Mouse (Mus musculus): Measurements from ENCODE around the gene Rnf145.

Gene Rnf145

GRCm38 (mm10) chr11:44534999-44535750, 16.4 kb downstream of the Rnf145 start:
- DNase-seq (ENCODE audit: low spot score in 2 of 2): no peak

- no peak for DNase-seq (ENCODE audit: low spot score in 2 of 2)
Observed at GRCm38 (mm10) chr11:44537403-44537802, 18.6 kb downstream of the Rnf145 start.

GRCm38 (mm10) chr11:44538101-44538500, 19.3 kb downstream of the Rnf145 start:
- no peak for DNase-seq (ENCODE audit: low spot score in 2 of 2)

DNA sequence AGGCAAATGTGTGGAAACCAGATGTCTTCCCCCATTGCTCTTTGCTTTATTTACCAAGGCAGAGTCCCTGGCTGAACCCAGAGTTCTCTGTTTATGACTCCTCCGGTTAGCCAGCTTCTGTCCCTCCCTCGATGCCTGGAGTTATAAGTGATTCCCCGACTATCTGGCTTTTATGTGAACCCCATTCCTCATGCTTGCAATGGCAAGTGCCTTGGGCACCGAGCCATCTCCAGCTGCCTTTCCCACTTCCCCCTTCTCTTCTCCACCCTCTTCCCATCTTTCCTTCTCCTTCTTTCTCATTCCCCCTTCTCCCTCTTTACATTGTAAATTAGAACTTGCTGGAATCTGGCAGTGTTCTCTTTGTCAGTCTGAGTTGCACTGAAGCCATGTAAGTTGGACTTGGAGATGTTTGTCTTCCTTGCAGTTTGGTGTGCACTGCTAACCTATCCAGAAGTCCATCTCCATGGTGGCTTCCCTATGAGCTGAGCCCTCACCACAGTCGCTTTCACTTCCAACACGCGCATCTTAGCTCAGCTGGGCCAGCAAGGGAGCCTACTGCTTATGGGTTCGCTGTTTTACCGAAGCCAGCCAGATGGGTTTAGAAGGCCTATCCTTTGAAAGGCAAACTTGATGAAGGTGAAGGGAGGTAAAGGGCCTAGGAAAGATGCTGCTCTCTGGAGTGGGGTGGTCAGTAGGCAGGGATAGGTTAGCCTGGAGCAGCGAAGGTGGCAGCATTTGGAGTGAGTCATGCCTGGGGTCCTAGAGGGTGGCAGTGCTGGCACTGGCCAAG, 19.9 kb downstream of the Rnf145 start:
- DNase-seq (ENCODE audit: low spot score in 2 of 2): no peak

DNA sequence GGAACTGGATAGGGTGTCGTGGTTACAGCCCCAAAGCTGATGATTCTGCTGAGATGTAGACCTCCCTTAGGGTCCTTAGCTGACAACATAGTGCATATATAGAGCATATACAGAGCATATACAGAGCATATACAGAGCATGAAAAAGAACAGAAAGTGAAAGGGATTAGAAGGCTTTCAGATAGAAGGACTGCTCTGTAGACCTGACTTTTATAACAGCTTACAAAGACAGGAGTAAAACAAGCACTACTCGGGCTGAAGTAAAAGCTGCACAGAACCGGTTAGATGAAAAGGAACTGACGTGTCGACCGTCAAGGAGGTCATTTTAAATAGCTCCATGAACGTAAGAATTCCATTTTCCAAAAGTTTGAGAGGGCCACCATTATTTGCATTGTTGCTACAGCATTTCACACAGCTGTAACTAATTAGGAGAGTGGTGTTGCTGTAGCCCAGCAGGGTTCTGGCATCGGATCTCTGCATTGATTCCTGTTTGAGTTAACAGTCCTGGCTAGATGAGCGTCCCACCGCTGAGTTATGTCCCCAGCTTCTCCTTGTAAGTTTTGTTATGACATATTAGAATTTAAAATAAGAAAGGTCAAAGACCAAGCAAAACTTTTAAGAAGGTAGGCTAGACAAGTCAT, 20.6 kb downstream of the Rnf145 start:
- no peak for DNase-seq (ENCODE audit: low spot score in 2 of 2)

- no peak for DNase-seq (ENCODE audit: low spot score in 2 of 2)
Observed at GRCm38 (mm10) chr11:44540243-44540642, 21.5 kb downstream of the Rnf145 start.

DNA sequence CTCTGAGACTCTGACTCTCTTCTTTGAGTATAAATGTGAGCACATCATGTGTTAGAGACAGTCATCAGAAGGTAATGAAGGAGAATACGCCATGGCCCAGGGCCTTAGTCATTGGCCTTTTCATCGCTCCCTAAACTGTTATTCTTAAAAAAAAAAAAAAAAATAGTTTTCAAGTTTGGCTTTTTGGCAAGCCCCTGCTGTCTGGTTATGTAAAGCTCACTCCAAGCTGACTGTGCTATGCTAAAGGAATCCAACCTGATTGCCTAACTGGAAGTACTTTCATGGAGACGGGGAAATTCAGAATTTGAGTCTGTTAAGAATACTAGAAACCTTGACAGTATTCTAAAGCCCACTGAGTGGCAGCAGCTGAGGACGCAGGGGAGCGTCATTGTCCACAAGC, 22.5 kb downstream of the Rnf145 start:
- no peak for DNase-seq (ENCODE audit: low spot score in 2 of 2)

- no peak for DNase-seq (ENCODE audit: low spot score in 2 of 2)
Observed at GRCm38 (mm10) chr11:44541813-44542212, 23.0 kb downstream of the Rnf145 start.

DNA sequence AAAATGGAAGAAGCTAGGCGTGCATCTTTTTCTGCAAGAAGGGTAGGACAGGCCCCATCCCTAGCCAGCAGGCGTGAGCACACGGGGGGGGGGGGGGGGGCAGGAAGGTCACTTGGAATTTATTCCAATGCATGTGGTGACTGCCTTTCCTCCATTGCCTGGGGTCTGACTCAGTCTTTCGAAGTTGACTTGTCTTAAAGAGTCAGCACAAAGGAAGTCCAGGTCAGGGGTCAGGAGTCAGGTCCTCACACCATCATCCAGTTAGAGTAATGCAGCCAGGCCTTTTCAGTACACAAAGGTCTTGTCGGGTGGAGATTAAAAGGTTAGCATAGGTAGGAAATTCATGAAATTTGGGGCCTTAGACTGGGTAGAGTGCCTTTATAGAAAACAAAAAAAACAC, 24.8 kb downstream of the Rnf145 start:
- DNase-seq (ENCODE audit: low spot score in 2 of 2): no peak

GRCm38 (mm10) chr11:44543996-44544395, 25.2 kb downstream of the Rnf145 start:
- DNase-seq (ENCODE audit: low spot score in 2 of 2): no peak

- no peak for DNase-seq (ENCODE audit: low spot score in 2 of 2)
Observed at GRCm38 (mm10) chr11:44545181-44545580, 26.4 kb downstream of the Rnf145 start.

DNA sequence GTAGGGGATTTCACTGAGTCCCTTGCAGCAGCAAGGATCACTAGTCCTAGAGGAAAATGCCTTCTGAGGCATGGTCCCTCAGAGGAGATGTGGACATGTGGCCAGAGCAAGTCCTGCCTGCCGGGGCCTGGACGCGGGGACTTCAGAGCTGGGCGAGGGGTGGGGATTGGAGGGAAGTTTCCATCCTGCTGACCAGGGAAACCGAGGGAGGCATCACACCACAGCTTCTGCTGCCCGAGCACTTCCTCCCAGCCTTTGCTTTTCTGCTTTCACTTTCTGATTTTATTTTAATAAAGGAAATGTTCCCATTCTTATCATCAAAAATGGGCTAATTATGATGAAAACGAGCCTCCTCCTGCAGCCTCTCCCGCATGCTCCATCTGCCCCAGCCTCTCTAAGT, 27.5 kb downstream of the Rnf145 start:
- DNase-seq (ENCODE audit: low spot score in 2 of 2): no peak

- peak; percentile 38 to 50 for DNase-seq (ENCODE audit: low spot score in 2 of 2)
Observed at GRCm38 (mm10) chr11:44547651-44548196, 29.0 kb downstream of the Rnf145 start.

DNA sequence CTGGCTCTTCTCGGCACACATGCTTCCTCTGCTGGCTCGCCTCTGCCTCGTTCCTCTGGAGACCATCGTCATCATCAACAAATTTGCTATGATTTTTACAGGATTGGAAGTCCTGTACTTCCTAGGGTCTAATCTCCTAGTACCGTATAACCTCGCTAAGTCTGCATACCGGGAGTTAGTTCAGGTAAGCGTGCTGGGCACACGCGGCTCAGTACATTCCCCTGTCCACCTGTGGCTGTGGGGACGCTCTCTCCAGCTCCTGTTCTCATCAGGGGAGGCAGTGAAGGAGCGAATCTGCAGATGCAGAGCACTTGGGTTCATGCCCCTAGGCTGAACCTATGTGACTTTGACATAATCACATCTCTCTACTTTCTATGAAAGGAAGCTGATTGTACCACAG, 30.1 kb downstream of the Rnf145 start:
- DNase-seq (ENCODE audit: low spot score in 2 of 2): no peak

- DNase-seq (ENCODE audit: low spot score in 2 of 2): no peak
Observed at GRCm38 (mm10) chr11:44549511-44550278, 30.9 kb downstream of the Rnf145 start.

DNA sequence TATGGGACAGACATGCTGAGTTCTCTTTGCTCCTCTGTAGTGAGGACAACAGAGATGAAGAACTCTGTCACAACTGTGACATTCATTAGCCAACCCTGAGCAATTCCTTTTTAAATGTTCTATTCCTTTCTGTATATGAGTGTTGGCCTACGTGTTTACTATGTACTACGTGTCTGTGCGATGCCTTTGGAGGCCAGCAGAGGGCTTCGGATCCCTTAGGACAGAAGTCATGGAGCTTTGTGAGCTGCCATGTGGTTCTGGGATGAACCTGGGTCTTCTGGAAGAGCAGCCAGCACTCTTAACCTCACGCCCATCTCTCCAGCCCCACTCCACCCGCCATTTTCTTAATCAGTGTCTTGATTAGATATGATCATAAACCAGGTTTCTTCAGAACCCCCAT, 32.2 kb downstream of the Rnf145 start:
- no peak for DNase-seq (ENCODE audit: low spot score in 2 of 2)

DNA sequence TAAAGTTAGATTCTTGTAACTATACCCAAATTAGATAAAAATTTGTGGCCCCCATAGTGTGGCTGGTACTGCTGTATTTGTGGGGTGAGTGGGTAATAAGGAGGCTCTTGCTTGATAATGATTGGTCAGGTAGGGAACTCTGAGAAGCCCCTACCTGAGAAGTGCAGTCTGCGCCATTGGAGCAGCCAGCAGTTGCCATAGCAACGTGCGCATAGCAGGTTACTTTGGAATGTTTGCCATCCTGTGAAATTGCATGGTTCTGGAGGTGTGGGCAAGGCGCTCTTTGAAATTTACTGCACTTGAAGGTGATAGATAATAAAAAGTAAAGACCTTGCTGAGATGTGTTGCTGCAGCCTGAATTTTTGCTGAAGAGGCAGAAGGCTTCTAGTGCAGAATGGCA, 35.6 kb downstream of the Rnf145 start:
- DNase-seq (ENCODE audit: low spot score in 2 of 2): no peak

DNA sequence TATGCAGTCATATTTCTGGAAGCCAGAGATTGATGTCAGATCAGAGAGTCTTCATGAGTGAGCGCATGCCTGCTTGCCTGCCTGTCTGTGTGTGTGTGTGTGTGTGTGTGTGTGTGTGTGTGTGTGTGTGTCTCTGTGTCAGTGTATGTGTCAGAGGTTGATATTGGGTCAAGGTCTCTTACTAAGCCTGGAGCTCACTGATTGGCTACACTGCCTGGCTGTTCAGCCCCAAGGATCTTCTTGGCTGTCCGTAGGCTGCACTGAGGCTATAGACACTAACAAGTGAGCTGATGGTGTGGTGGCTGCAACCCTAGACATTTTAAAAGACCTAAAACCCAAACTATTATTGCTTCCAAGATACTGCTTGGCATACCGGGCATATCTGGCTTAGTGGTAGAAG, 39.8 kb downstream of the Rnf145 start:
- no peak for DNase-seq (ENCODE audit: low spot score in 2 of 2)

GRCm38 (mm10) chr11:44559466-44559865, 40.7 kb downstream of the Rnf145 start:
- DNase-seq (ENCODE audit: low spot score in 2 of 2): no peak

DNA sequence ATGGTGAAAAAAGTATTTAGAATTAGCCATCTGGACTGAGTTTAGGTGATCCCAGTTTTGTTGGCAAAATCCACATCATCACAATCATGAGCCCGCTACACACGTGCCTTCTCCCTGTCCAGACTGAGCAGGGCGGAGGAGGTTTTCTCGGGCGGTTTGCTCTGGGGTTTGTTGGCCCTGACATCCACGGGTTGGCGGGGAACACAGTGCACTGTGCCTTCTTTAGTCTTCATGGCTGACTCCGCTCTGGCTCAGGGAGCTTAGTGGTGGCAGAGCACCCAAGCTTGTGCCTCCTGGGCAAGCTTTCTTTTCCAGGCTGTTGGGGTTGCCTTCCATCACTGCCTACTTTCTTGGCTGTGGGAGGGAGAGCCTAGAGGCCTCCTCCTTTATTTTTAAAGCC, 41.6 kb downstream of the Rnf145 start:
- no peak for DNase-seq (ENCODE audit: low spot score in 2 of 2)

DNA sequence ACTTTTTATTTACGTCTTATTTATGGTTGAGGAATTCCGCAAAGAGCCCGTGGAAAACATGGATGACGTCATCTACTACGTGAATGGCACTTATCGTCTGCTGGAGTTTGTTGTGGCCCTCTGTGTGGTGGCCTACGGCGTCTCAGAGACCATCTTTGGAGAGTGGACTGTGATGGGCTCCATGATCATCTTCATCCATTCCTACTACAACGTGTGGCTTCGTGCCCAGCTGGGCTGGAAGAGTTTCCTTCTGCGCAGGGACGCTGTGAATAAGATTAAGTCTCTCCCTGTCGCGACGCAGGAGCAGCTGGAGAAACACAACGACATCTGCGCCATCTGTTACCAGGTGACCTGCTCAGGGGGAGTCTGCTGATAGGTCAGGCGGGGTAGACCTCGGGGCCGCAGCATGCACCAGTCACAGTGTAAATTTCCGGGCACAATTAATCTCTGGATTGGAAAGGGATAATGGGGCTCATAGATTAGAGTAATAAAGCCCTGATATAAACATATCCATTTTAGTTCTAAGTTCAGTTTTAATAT, 42.8 kb downstream of the Rnf145 start:
- DNase-seq (ENCODE audit: low spot score in 2 of 2): no peak
